Mouse (Mus musculus) naive thymus-derived CD4-positive, alpha-beta T cell, adult 2 months (primary cell): Measurements from ENCODE around the gene Tpra1.

Source experiments
- DNase-seq: peaks from one replicate; pipeline ENCODE4 v3.0.0-alpha.2; 2011; ENCODE audit warnings: low read depth

The Tpra1 gene

DNA sequence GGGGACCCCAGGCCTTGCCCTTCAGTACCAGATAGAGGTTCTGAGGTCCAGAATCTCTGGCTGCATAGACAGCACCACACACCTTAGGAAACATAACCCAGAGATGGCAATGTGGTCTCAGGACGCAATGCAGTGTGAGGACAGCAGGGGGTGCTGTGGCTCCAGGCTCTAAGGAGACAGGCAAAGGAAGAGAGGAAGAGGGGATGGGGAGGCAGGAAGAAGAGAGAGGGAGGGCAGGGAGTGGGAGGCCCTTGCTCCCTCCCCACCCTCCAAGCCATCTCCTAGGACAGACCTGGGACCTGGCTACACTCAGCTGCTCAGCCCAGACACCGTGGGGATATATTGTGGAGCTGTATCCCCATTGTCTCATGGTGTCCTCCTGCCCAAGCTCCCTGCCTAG lies 25.5 kb downstream of the Tpra1 start:
- DNase-seq: peak; percentile 80

DNA sequence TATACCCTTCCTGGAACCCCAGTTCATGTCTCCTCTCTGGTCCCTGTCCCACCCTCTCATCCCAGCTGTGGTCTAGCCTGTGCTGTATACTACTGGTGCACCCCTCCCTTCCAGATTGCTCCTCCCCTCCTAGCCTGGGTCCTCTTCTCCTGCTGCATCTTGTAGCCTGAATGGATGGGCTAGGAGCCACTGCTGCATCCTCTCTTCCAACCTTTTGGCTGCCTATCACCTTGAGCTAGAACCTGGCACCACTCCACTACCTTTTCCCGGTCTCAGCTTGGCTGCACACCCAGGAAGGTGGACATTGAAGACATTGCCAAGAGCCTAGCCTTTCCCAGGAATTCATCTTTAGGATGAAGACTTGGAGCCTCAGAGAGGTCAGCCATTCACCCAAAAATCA lies 26.0 kb downstream of the Tpra1 start:
- no peak for DNase-seq

DNA sequence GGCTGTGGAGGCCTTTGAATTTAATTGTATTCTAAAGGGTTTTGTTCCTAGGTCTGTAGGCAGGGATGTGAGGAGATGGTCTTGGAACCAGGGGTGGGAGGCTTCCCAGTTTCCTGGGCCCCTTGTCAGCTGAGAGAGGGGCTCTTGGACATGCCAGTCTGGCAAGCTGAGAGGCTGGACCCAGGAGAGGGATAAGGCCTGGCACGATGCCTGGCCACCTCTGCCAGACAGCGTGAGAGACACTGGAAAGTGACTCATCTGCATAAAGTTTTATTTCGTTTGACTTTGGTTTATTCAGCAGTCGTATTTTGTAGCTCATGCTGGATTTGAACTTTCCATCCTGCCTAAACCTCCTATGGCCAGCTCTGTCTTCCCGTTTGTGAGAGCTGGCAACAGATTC lies 26.5 kb downstream of the Tpra1 start:
- no peak for DNase-seq

DNA sequence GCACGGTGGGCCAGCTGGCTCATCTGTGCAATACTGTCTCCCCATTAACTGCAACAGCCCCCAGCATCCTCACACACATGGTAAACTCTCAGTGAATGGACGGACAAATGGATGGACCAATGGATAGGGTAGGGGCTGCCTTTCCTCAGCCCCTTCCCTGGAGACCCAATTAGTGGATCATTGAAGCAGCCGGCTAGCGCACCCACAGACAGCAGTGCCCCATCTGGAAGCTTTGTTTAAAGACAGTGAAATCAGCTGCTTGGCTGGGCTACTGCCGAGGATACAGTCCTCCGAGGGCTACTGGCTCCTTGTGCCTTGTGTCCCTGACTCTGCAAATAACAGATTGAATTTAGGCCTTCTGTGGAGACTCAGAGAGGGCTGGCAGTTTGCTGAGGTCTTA lies 27.4 kb downstream of the Tpra1 start:
- no peak for DNase-seq

DNA sequence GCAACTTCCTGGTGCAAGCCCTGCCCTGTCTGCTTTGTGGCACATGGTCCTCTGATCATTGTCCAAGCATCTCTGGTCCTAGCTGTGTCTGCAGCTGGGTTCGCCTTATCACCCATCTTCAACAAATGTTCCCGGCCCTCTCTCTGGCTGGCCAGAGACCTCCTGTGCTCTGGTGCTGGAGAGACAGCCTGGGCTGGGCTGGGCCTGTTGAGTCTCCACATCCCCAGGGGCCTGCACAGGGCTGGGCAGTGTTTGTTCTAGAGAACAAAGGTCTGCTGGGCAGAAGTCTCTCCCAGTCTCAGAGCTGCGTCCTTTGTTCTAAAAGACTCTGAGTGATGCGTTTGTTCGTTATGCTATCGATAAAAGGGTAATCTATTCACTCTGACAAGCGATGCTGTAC lies 28.0 kb downstream of the Tpra1 start:
- no peak for DNase-seq

DNA sequence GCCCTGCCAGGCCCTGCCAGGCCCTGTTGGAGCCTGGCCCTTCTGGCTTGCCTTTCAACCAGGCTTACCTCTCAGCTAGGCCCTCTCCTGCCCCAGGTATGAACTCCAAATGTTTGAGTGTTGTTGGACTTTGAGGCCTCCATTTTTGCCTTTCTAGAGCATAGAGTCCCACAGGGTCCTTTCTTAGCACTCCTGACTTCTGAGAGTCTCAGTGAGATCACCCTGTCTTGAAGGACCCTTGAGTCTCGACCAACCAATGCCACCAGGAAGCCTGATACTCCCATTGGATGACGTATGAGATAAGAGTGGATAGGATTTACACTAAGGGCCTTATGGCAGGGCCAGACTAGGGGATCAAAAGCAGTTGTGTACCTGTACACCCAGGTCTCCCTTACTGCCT lies 29.4 kb downstream of the Tpra1 start:
- no peak for DNase-seq

DNA sequence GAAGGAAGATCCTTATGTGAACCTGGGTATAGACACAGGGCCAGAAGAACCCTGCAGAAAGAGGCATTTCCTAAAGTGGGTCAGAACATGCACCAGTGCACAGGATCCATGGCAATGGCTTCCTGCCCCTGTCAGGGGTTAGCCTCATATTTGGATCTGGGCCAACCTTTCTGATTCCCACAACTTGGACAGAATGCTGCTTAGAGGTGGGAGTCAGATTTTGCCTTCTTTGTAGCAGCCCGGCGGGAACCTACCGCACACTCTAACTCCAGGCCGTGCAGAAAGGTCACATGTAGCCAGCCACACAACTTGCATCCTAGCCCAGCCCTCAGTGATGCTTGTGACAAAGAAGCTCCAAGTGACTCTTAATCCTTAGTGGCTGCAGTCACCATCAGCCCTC lies 32.1 kb downstream of the Tpra1 start:
- DNase-seq: no peak

DNA sequence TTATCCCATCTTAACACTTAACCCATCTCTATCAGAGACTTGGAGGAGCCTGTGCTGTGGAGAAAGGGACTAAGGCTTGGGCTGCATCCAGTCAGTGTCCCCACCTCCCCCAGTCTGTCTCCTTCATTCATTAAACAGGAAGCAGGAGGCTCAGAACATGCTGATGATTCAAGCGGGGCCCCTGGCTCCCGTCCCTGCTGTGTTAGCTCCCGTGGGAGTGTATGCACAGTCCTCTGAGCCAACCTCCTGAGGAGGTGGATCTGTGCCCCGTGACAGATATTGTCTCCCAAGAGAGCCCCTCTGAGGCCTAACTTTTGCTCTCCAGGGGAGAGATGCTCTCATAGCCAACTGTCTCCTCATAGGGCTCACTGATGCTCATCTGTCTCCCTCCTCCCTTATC lies 32.8 kb downstream of the Tpra1 start:
- no peak for DNase-seq

DNA sequence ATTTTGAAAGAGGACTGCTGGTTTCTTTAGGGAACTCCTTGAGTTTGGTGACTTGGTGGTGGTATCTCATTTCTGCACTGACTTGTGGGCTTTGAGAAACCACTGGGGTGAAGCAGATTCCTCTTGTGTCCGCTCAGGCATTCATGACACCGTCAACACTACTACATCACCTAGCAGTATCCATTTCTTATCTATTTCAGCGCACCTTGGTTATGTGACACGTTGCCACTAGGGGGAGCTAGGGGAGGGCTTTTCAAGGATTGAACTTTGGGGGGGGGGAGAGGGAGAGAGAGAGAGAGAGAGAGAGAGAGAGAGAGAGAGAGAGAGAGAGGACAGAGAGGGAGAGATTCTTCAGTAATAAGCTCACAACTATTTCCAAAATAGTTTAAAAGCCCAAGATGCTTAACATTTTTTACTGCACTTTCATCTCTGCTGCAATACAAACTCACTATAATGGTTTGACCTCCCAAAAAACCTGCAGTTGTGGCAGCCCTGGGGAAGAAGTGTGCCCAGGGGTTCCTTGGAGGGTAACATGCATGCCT lies 33.8 kb downstream of the Tpra1 start:
- peak; percentile 74 for DNase-seq

DNA sequence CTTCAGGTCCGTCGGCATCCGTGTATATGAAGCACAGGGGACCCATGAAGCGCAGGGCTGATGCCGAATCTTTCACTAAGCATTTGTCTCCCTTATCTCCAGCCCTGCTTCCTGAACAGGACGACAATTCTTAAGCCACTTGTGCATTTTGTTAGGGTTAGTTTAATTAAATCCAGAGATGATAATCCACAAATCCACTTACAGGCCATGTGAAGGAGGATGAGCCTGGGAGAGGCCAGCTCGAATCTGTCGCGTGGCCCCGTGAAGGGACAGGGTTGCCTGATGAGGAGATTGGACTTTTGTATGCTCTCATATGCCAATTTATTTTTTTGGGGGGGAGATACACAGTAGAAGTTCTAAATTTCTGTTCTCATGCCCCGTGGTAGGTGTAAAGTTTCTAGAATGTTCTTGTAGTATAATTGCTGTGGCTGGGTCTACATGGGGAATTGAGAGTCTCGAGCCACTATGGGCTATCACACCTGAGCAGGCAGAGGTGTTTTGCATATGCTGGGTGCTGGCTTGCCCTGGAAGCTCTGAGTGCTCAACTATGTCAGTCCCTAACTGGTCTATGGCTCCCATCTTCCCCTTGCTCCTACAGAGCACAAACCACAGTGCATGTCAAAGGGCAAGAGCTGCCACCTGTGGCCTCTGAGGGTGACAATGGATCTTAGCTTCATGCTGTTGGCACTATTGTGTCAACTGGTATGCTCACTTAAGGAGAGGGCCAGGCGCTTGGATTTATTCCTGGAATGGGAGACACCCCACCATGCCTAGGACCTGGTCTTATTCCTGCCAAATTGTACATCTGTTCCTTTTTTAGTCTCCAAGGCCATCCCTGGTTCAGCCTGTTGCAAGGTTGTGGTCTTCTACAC lies 34.5 kb downstream of the Tpra1 start:
- no peak for DNase-seq

DNA sequence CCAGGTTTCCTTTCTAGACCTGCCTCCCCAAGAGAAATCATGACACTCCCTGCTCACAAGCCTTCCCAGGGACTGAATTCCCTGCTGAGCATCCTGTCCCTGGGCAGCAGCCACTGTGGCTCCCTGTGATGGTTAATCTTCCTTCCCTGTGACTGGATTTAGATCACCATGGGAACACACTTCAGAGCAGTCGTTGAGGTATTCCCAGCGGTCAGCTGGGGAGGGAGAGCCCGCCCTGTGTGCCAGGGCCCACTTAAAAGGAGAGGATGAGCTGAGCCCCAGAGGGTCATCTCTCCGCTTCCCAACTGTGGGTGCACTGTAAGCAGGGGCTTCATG lies 35.1 kb downstream of the Tpra1 start:
- no peak for DNase-seq

DNA sequence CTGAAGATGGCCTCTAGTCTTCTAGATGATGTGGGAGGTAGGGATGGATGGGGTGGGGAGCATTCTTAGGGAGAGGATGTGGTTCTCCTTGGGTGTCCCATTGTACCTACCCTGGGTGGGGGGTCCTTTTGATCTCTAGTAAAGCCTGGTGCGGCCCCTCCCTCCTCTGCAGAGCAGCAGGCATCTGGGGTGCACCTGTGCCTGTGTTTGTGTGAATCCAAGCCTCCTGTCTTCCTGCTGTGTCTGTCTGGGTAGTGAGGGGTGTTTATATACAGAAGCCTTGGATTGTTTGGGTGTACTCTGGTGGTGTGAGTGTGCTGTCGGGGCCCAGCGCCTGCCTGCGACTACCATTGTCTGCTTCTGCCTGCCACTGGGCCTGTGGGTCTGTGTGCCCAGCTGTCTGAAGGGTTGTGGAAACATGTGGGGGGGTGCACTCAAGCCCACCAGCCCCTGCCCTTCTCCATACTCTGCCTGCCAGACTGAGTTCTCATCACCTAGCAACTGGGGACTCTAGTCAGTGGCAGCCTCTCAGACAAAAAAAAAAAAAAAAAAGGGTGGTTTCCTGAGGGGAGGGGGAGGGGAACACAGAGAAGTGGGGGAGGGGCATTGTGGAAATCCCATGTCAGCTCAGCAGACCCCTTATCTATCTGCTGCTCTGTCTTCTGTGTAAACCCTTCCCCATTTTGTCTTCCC lies 36.1 kb downstream of the Tpra1 start:
- no peak for DNase-seq

DNA sequence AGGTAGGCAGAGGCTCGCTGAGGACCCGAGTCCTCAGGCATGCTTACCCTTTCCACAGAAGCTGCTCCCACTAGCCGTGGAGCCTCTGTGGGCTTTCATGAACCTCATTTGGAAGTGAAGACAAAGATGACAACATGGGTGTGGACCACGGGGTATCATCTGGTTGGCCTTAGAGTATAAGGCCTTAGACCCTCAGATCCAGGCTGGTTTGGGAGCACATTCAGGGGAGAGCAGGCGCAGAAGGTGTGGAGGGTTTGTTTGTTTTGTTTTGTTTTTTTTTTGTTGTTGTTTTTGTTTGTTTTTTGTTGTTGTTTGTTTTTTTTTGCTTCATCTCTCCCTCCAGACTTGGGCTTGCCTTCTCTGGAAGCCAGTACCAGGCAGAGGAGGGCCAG lies 36.6 kb downstream of the Tpra1 start:
- no peak for DNase-seq

DNA sequence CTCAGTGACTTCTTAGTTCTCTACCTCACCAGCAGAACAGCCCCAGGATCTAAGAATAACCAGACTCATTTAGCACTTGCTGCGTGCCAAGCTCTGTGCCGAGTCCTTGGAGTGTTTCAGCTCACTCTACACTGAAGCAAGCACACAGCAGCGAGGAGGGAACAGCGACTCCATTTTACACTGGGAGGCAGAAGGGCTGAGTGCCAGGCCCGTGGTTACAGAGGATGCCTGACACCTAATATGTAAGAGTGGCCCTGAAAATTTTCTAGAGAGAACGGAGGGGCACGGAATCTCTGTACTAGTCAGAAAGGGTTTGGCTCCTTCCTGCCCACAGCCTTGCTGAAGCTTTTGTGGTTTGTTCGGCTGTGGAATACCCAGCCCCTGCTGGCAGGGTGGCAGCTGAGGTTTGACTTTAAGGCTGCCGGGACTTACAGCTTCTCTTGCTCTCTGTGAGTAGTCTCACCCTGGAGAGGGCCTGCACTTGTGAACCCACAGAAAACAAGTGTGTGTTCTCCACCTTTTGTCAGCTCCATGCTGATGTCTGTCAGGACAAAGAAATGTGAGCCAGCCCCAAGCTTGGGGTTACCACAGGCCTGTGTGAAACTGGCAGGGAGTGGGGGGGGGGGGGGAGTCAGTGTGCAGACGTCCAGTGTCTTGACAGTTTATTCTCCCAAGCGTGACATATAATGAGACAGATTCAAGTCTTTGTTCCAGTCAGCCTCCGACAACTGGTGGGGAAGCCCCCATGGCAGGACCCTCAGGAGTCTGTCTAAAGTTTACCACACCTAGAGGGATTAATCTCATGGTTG lies 37.4 kb downstream of the Tpra1 start:
- peak; percentile 68 for DNase-seq

DNA sequence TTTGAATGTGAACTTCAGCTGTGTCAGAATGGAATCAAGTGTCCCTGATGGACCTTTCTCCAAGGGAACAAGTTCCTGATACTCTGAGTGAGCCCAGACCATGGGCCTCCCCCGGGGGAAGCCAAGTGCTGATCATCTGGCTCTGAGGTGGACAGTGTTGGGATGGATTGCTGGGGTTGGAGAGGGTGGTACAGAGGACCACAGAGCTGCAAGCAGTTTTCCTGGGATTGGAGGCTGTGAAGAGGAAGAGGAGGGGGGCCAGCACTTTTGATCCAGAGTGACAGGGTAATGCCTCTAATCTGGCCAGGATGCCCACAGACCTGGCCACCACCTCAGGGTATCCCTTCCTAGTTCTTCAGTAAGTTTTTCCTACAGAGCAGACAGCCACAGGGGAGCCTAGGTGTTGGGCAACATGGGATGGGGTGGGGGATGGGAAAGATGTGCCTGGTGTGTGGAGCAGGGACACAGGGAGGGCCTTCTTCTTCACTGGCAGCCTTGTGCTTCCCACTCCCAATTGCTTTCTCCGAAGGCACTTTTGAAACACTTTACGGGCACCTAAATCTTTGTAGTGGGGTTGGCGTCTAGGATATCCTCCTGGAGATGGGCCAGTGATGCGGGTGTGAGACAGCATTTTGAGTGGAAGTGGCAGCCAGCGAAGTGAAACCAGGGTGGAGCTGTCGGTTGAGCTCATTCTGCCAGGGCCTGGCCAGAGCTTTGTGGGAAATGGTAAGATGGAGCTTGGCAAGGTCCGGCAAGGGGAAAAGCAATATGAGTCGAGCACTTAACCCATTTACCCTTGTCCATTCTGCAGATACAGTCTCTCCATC lies 38.3 kb downstream of the Tpra1 start:
- DNase-seq: no peak

DNA sequence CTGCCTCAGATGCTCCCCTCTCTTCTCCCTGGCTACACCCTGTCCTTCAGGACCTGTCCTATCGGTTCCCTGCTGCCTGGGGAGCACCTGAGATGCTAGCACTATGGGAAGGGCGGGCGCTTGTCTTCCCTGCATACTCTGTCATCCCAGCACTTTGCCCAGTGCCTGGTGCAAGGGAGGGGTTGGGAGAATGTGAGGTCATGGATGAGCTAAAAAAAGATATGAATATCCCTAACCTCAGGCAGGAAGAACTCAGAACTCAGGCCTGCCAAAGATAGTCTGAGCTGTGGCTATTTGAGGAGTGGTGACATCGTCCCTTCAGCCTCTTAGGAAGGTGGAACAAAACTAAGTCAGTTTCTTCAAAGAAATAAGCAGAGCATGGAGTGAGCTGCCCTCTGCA lies 39.6 kb downstream of the Tpra1 start:
- no peak for DNase-seq

DNA sequence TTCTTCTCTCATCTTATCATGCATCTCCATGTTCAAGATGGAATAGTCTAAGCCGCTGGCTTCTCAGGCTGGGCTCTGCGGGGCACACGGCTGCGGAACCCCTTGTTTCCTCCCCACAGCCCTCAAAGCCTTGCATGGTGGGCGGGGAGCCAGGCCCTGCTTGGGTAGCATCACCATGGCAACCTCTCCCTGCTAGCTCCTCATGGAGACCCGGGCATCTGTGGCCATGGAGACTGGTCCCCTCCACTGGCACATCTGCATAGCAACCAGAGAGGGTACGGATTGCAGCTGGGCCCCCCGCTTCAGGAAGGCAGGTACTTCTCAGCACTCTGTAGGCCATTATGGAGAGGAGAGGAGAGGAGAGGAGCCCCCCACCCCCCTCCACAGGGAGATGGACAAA lies 40.5 kb downstream of the Tpra1 start:
- DNase-seq: no peak

DNA sequence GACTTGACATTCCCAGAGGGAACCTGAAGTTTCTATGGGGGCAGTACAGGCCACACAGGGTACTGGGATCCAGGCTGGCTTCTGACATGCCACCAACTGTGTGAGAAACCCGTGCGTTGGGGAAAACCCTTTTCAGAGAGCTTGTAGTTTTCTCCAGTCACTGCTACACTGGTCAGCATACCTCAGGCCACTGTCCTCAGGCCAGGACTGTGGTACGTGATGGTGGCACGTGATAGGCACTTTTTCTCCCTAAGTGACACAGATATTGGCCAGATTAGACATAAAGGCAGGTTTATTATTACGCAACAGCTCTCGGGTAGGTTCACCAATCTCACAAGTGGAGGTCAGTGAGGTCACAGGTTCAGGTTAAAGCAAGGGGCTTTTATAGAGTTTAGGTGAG lies 41.6 kb downstream of the Tpra1 start:
- DNase-seq: no peak

DNA sequence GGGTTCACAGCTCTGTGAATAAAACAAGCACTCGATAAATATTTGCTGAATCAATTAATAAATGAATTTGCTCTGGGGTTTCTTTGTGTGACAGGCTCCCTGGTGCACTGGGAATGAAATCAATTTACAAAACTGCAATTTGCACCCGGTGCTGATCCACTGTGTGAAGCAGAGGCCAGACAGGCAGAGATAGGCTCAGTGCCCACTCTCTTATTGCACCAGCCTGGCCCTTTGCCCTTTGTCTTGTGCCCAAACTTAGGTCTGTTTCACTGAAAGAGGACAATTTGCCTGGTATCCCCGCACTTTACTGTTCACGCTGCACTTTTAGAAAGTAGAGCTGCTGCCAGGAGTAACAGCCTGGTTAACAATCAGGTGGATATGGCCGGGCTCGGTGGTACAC lies 44.4 kb downstream of the Tpra1 start:
- DNase-seq: no peak

DNA sequence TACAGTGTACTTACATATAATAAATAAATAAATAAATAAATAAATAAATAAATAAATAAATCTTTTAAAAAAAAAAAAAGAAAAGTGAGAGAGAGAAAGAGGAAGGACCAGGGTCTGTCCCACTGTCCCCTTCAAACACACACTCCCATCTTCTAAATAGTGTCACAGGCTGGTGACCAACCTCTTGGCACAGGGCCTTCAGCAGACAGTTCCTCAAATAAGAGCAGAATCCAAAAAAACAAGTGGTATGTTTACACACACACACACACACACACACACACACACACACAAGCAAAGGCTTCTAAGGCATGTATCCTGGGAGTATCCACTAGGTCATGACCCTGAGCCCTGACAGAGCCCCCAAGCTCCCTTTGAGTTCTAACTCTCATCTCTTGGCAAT lies 45.7 kb downstream of the Tpra1 start:
- no peak for DNase-seq

DNA sequence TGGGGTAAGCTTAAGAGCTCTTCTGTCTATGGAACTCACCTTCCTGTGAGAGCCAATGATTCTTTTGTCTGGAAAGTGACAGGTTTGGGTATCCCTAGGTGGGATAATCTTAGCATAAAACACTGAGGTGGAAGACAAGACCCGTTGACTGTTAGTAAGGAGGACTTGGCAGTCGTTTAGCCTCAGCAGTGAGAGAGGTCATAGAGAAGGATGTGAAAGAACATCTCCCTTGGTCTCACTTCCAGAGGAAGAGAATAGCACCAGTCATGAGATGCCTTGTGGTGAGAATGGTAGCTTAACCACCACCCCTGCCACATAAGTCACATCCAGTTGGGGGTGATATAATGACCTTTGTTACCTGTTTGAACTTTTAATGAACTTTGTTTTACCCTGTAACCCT lies 54.7 kb downstream of the Tpra1 start:
- no peak for DNase-seq

DNA sequence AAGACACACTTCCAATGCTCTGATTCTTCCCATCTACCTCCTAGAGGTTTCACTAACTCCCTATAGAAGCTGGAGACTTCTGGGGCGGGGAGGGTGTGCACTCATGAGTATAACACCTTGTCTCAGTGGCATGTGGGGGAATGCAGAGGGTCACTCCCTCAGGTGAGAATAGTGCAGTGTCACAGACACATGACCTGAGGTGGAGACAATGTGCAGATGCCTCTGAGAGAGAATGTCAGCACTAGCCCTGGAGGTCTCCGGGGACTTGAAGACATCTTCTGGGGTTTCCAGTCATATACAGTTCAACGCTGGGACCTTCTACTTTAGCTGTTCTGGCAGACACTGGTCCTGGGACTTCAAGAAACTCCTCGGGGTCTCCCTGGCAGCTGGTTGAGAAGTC lies 55.3 kb downstream of the Tpra1 start:
- DNase-seq: no peak
